Mouse (Mus musculus) G1E (cell line): Measurements from ENCODE around the gene Acp5. TPM values are rescaled to one million over a fixed set of nuclear protein-coding genes. Genes with fewer than 3 reads are reported as not detected.
"Not testable (repeated sequence)": the region's sequence is repeated elsewhere in the genome, so short reads cannot be mapped to it uniquely, and the experiment has no call there.

ENCODE experiments used
- ATAC-seq: 2 replicates; pipeline ENCODE4 v1.8.0; 2016; ENCODE audit warnings: mild to moderate bottlenecking; ENCODE audit not compliant: insufficient number of reproducible peaks, poor library complexity, low FRiP score, severe bottlenecking; ENCODE audit errors: extremely low read depth
- DNase-seq: peaks from one replicate; pipeline ENCODE4 v3.0.0; 2012; ENCODE audit warnings: low spot score
- H3K27me3 ChIP-seq: 2 replicates; pipeline ENCODE4 v1.6.1; 2012; ENCODE audit warnings: mild to moderate bottlenecking, low read length, inconsistent platforms; ENCODE audit not compliant: insufficient read depth
- H3K36me3 ChIP-seq: replicated peaks from 2 replicates; pipeline ENCODE3; 2012; ENCODE audit warnings: mild to moderate bottlenecking, inconsistent platforms
- H3K4me1 ChIP-seq: 2 replicates; pipeline ENCODE4 v1.6.1; 2012; ENCODE audit warnings: low read depth, low read length, inconsistent platforms, mixed read lengths; ENCODE audit not compliant: insufficient read depth
- H3K4me3 ChIP-seq: 2 replicates; pipeline ENCODE4 v1.5.1; 2012; ENCODE audit warnings: low read depth, mild to moderate bottlenecking, inconsistent platforms, low read length, moderate library complexity, mixed read lengths
- H3K9me3 ChIP-seq: replicated peaks from 2 replicates; pipeline ENCODE4 v1.6.1; 2012; ENCODE audit warnings: inconsistent platforms
- CTCF ChIP-seq: IDR thresholded peaks from 2 replicates; pipeline ENCODE4 v1.5.1; 2012; ENCODE audit warnings: low read depth, low read length, inconsistent platforms, mixed read lengths
- GATA1 ChIP-seq: IDR thresholded peaks from 2 replicates; pipeline ENCODE4 v1.6.1; 2012; ENCODE audit warnings: borderline replicate concordance, low read length, inconsistent platforms, mixed read lengths
- GATA2 ChIP-seq: IDR thresholded peaks from 2 replicates; pipeline ENCODE4 v1.6.1; 2012; ENCODE audit warnings: low read depth, low read length, inconsistent platforms, borderline replicate concordance
- POLR2AphosphoS5 ChIP-seq: IDR thresholded peaks from 2 replicates; pipeline ENCODE4 v1.6.1; 2012; ENCODE audit warnings: low read depth, low read length, inconsistent platforms; ENCODE audit not compliant: insufficient replicate concordance
- TAL1 ChIP-seq: conservative IDR thresholded peaks from 2 replicates; pipeline ENCODE4 v1.6.1; 2012; ENCODE audit warnings: low read depth, low read length, inconsistent platforms, mixed read lengths
- polyA plus RNA-seq: library from polyadenylated mRNA; stranded (reverse); fragments of >175 nt; gene quantifications from 2 replicates; pipeline ENCODE4 v1.2.3, GENCODE M21; 2012
- total RNA-seq, 2 experiments: library from RNA; stranded (forward) in 1 of 2; stranded (reverse) in 1 of 2; fragments of 200-1000 nt in 1 of 2; fragments of >200 nt in 1 of 2; fragmentation: Nextera tagmentation in 1 of 2; gene quantifications; 2 replicates each; pipeline ENCODE4 v1.2.3; 2014 to 2017

Acp5 gene
- total and polyA plus RNA-seq, 3 experiments: 10.3 to 27.6 (median 24.2) TPM

GRCm38 (mm10) chr9:22156497-22157245, 21.2 kb upstream of the Acp5 start, which contains the start of gene Pigyl:
Gene Pigyl, plus strand, starts transcription at chr9:22156846.
- Histone ChIP-seq H3K27me3 (peaks cover 8% of the 10 kb centered on the region; the same call in 1 of the 2 replicates), H3K4me3 (peak within 1 kb of the TSS; percentile 89), H3K9me3 (0 out of 2 replicates have a peak, but pooled peaks cover 3% of the 10 kb centered on the region), H3K36me3 (peaks cover 16% of the 10 kb centered on the region), H3K4me1 (peaks cover 41% of the 10 kb centered on the region)
- DNase-seq (peak; percentile 94), ATAC-seq (peak; percentile 97)
- TF ChIP-seq GATA1 (no peak), GATA2 (no peak), TAL1 (no peak), POLR2AphosphoS5 (no peak), CTCF (no peak)

- Histone ChIP-seq H3K36me3 (peaks cover 16% of the 10 kb centered on the region), H3K4me1 (peaks cover 31% of the 10 kb centered on the region), H3K9me3 (0 out of 2 replicates have a peak, but pooled peaks cover 3% of the 10 kb centered on the region), H3K4me3 (no peak overlapping the region; the same call in 1 of the 2 replicates), H3K27me3 (peaks cover 8% of the 10 kb centered on the region; the same call in 1 of the 2 replicates)
- DNase-seq (no peak), ATAC-seq (0 out of 2 replicates have a peak, but pooled peaks have one; percentile 31)
- TF ChIP-seq CTCF (peak; percentile 64), TAL1 (no peak)
Measured at GRCm38 (mm10) chr9:22155614-22156013, 20.1 kb upstream of the Acp5 start.

GRCm38 (mm10) chr9:22153810-22154209, 18.3 kb upstream of the Acp5 start:
- peaks cover 8% of the 10 kb centered on the region; the same call in 1 of the 2 replicates for H3K27me3 ChIP-seq
- H3K36me3 ChIP-seq: peaks cover 14% of the 10 kb centered on the region
- ATAC-seq: no peak
- no peak for DNase-seq
- H3K4me1 ChIP-seq: peaks cover 45% of the 10 kb centered on the region
- no peak overlapping the region for H3K4me3 ChIP-seq
- TF ChIP-seq GATA2 (no peak), POLR2AphosphoS5 (no peak), TAL1 (no peak), CTCF (no peak), GATA1 (no peak)
- H3K9me3 ChIP-seq: 0 out of 2 replicates have a peak, but pooled peaks cover 3% of the 10 kb centered on the region

- no peaks in the 10 kb centered on the region for H3K36me3 ChIP-seq
- peaks cover 8% of the 10 kb centered on the region; the same call in 1 of the 2 replicates for H3K27me3 ChIP-seq
- 0 out of 2 replicates have a peak, but pooled peaks cover 3% of the 10 kb centered on the region for H3K9me3 ChIP-seq
- ATAC-seq: no peak
- DNase-seq: no peak
- H3K4me3 ChIP-seq: no peak overlapping the region
- peaks cover 25% of the 10 kb centered on the region for H3K4me1 ChIP-seq
- TF ChIP-seq POLR2AphosphoS5 (no peak), GATA1 (no peak), CTCF (no peak), GATA2 (no peak), TAL1 (no peak)
Measured at GRCm38 (mm10) chr9:22150946-22151345, 15.4 kb upstream of the Acp5 start.

GRCm38 (mm10) chr9:22150249-22150693, 14.8 kb upstream of the Acp5 start:
- not testable (repeated sequence) for H3K36me3 ChIP-seq, DNase-seq, ATAC-seq

GRCm38 (mm10) chr9:22149426-22150248, 14.1 kb upstream of the Acp5 start:
- Histone ChIP-seq H3K27me3 (peaks cover 8% of the 10 kb centered on the region; the same call in 1 of the 2 replicates), H3K36me3 (no peaks in the 10 kb centered on the region), H3K4me1 (peaks cover 24% of the 10 kb centered on the region), H3K4me3 (peak overlapping the region; percentile 62; the same call in 1 of the 2 replicates), H3K9me3 (0 out of 2 replicates have a peak, but pooled peaks cover 3% of the 10 kb centered on the region)
- ATAC-seq (peak; percentile 76), DNase-seq (no peak)
- no peak for TF ChIP-seq GATA2
- no peak for TF ChIP-seq GATA1
- no peak for TF ChIP-seq POLR2AphosphoS5
- no peak for TF ChIP-seq CTCF

More at GRCm38 (mm10) chr9:22150249-22150693, 14.8 kb upstream of the Acp5 start:
- not testable (repeated sequence) for H3K9me3 ChIP-seq, H3K27me3 ChIP-seq
- H3K4me3 ChIP-seq: peak overlapping the region; percentile 49; the same call in 1 of the 2 replicates
- peaks cover 23% of the 10 kb centered on the region for H3K4me1 ChIP-seq
